Mouse (Mus musculus) gastrocnemius, postnatal 36 days (tissue): ENCODE data around the gene Smad1. TPM values are rescaled to one million over a fixed set of nuclear protein-coding genes. Genes with fewer than 3 reads are reported as not detected.
"Not testable (repeated sequence)": the region's sequence is repeated elsewhere in the genome, so short reads cannot be mapped to it uniquely, and the experiment has no call there.

Experiments used
- DNase-seq, 2 experiments: peaks; one replicate each; pipeline ENCODE4 v3.0.0; 2022
- intact Hi-C: fragments of 180-260 bp; cut with DNase I; formaldehyde crosslinking; loops from one replicate; pipeline ENCODE4 v1.15.1; 2025
- long read RNA-seq, 2 experiments: library from polyadenylated mRNA; stranded (forward); transcript quantifications; one replicate each; pipeline ENCODE4 v2.0.0; 2021
- total RNA-seq, 2 experiments: library from RNA; stranded (reverse); gene quantifications; 2 replicates each; pipeline ENCODE4 v1.2.3; 2021

Smad1 gene
- 10 to 100 TPM in 1 of 2 experiments, 1 to 10 TPM in 1; 8.8 to 10.4 TPM for total RNA-seq
- long read RNA-seq, experiment 1, partial matches to known transcripts: 2 of 8 reads
- long read RNA-seq, experiment 1, other reads (novel, unspliced or antisense): 5 of 8 reads
- long read RNA-seq, experiment 2, transcript Smad1-202 (7 exons, 3,099 nt): major isoform, 5 of 15 reads
- long read RNA-seq, experiment 2, partial matches to known transcripts: 5 of 15 reads
- long read RNA-seq, experiment 2, other reads (novel, unspliced or antisense): 5 of 15 reads

DNA sequence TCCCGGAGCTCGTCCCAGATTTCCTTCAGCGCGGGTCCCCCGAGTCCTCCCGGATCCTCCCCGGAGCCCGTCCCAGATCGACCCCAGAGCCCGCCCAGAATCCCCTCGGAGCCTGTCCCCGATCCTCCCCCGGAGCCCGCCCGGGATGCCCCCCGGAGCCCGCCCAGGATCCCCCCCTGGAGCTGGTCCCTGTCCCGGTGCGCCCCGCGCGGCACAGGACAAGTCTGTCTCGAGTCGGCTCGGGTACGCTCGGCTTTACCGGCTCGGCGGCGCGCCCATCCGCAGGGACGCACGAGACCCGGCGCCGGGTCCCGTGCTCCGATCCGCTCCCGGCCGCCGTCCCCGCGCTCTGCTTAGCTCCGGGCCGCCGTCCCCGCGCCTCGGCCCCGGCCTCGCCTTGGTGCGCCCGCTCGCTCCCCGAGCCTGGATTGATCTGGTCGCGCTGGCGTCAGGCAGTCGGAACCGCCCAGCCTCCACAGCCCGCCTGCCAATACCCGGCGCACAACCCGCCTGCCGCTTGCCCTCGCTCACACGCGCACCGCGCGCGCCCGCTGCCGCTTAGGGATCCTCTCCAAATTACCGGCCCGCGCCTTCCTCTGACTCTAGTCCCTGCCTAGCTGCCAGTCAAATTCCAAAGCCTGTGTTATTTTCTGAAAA lies at the start of gene Smad1:
TSS of gene Smad1 (minus strand) at position 525 of the 657 bp plus-strand sequence.
- intact Hi-C loops: loop anchor here (2.0 kb wide), 2 partner anchors 48 to 102 kb away; no protein-coding TSS in a partner anchor

GRCm38 (mm10) chr8:79447260-79447853 lies 48.0 kb upstream of the Smad1 start:
- intact Hi-C loops: no loop called here
- no peak for DNase-seq

More for the DNA sequence above, at the start of gene Smad1:
- peak; percentile 92 to 93 for DNase-seq

DNA sequence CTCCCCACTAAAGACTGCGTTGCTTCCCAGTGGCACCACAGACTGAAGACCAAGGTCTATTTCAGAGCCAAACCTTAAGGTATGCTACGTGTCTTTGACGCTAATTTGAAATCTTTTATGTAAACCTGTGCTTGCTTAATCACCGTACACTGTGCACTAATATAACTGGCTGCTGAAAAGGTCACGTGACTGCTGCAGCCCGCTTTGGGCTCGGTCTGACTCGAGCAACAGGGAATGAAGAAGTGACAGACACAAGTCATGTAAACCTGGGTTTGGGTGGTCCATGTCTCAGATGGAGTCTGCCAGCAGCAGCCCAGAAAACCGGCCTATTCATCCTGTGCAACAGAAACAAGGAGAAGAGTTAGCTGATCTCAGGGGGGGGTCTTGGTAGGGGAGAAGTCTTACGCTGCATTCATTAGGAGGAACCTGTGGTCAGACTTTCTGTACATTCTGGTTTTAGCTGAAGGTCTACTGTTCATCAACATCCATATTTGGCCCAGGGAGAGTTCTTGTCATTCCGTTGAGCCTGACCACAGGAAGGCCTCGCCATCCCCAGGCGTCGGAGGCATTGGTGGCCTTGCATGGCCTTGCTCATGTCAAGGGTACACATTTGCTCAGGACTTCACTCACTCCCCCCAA lies 44.3 kb upstream of the Smad1 start:
- intact Hi-C loops: no loop called here
- DNase-seq: no peak

GRCm38 (mm10) chr8:79433953-79434500 lies 34.7 kb upstream of the Smad1 start:
- intact Hi-C loops: no loop called here

DNA sequence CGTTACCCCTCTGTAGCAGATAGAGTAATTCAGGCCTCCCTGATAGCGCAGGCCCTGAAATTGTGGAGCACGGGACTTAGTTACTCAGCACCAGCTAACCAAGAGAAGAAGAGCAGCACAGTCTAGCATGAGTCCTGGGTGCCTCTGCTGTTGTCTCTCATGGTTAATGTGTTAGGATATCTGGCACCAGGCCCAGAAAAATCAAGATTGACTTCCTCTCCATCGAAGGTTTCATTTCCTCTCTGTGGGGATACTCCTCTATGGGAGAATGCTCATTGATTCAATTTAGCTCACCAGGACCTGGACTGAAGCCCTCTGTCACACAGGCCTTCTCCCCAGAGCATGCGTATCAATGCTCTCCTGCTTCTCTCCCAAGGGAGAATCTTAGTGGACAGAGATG lies 15.6 kb upstream of the Smad1 start:
- DNase-seq: no peak
- intact Hi-C loops: no loop called here

More at GRCm38 (mm10) chr8:79433953-79434500, 34.7 kb upstream of the Smad1 start:
- no peak for DNase-seq

DNA sequence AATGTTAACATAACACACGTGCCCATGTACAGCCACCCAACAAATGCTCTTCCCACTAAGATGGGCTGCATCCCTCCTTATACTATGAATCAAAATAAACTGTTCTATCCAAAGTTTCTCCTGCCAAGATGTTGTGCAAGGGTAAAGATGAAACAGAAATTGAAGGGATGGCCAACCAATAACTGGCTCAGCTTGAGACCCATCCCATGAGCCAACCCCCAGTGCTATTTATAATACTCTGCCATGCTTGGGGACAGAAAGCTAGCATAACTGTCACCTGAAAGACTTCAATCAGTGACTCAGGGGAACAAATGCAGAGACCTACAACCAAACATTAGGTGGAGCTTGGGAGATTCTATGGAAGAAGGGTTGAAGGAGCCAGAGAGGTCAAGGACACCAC lies 11.2 kb upstream of the Smad1 start:
- DNase-seq: no peak
- intact Hi-C loops: no loop called here

DNA sequence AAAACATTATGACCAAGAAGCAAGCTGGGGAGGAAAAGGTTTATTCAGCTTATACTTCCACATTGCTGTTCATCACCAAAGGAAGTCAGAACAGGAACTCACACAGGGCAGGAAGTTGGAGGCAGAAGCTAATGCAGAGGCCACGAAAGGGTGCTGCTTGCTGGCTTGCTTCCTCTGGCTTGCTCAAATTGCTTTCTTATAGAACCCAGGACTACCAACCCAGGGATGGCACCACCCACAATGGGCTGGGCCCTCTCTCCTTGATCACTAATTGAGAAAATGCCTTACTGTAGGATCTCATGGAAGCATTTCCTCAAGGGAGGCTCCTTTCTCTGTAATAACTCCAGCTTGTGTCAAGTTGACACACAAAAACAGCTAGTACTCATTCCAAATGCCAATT lies 8.0 kb upstream of the Smad1 start:
- intact Hi-C loops: loop anchor here (5.0 kb wide), 1 partner anchor 50 kb away; no protein-coding TSS in a partner anchor
- DNase-seq: not testable (repeated sequence)

GRCm38 (mm10) chr8:79404895-79405557 lies 5.7 kb upstream of the Smad1 start:
- intact Hi-C loops: loop anchor here (5.0 kb wide), 1 partner anchor 52 kb away; no protein-coding TSS in a partner anchor

DNA sequence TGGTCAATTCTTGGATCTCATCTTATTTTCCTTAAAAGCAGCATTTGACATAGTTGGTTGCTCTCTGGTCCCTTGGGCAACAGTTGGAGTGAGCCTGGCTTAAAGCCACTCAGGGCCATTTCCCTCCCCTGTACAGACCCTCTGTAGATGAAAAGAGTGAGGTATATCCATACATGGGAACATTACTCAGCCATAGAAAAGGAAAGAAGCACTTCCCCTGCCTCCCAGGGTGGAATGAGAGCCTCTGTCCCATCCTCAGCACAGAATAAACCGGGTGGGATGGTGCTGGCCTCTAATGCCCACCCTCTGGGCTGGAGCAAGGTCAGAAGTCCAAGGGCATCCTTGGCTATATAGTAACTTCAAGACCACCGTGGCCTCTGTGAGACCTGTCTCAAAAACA lies 1.4 kb upstream of the Smad1 start:
- DNase-seq: no peak
- intact Hi-C loops: no loop called here

More at GRCm38 (mm10) chr8:79404895-79405557, 5.7 kb upstream of the Smad1 start:
- DNase-seq: no peak

DNA sequence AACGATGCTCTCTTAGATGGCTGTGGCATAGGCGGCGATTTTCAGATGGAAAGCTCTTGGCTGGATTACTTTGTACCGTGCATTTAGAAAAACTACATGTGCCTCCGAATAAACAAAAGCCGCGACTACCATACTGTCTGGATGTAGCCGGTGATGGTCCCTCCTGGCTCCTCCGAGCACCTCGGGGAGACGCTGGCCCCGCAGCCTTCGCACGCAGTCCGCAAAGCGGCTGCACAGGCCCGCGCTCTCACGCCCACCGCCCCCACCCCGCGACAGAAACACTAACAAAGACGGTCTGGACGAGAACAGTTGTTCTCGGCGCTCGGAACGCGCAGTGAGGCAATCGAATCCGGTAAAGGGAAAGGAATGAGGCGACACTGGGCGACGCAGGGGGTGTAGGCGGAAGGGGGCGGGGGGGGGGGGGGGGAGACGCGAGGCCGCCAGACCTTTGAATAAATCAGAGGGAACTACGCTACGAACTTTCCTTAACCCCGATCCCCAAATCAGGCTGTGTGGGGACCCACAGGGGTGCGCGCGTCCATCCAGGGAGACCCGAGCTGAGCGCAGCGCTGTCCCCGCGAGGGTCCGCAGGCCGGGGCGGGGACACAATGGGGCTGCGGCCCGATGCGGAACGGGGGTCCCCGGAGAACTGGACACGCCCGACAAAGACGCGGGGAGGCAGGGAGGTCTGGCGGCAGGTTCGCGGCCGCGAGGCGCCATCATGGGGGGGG lies 902 bp downstream of the Smad1 start:
- intact Hi-C loops: loop anchor here (2.0 kb wide), 2 partner anchors 48 to 102 kb away; no protein-coding TSS in a partner anchor
- DNase-seq: peak; percentile 20 to 28

DNA sequence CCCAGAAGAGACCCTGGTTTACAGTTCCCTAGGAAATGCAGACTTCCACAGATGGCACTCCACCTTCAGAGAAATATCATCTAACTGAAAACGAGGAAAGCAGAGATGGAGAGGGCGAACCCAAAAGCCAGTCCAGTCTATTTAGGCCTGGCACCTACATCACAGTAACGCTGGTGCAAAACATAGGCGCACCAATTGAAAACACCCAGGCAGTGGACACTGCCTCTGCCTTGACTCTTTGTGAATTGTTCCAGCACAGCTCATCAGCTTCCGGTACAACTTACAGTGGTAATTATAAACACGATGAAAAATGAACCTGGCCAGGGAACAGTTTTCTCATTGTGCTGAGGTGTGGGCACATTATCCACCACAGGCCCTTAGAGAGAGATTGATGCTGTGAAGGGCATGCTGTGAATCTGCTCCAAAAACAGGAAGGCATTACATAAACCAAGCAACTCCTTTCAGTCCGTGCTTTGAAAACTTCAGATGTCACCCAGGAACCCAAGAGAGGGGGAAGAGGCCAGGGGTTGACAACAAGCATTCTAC lies 1.5 kb downstream of the Smad1 start:
- intact Hi-C loops: loop anchor here (2.0 kb wide), 2 partner anchors 47 to 101 kb away; no protein-coding TSS in a partner anchor
- no peak for DNase-seq

DNA sequence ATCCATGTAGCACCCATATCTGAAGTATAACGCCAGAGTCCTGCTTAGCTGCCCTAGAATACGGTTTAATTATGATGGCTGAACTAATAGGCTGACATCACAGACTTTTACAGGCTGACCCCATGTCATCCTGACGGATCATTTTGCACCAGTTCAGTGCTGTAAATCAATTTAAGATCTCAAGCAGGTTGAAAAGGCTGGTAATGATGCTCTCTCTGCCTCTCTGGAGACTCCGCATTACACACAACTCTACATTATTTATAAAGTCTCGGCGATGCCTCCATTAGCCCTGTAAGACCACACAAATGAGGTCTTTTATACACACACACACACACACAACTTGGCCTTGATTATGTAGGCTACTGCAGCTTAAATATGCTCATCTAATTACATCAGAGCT lies 2.4 kb downstream of the Smad1 start:
- intact Hi-C loops: loop anchor here (1.0 kb wide), 1 partner anchor 51 kb away; no protein-coding TSS in a partner anchor
- DNase-seq: no peak

- intact Hi-C loops: no loop called here
- no peak for DNase-seq
Measured at GRCm38 (mm10) chr8:79394009-79394408, 5.3 kb downstream of the Smad1 start.

DNA sequence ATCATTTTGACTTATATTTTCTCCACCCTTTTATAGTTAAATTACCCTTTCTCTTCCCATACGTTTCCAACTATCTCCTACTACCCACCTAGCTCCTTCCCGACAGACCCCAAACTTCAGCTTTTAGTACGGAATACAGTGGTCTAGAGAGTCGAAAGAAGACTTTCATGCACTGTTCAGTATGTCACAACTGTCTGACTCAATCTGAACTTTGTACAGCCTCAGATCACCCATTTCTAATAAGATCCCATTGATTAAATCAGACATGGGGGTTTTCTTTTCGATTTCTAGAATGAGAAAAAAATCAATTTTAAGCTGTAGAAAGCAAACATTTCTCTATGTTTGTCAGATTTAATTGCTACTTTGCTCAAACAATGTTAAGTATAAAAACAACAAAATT lies 6.1 kb downstream of the Smad1 start:
- no peak for DNase-seq
- intact Hi-C loops: no loop called here

GRCm38 (mm10) chr8:79392649-79393048 lies 6.7 kb downstream of the Smad1 start:
- DNase-seq: no peak
- intact Hi-C loops: no loop called here

DNA sequence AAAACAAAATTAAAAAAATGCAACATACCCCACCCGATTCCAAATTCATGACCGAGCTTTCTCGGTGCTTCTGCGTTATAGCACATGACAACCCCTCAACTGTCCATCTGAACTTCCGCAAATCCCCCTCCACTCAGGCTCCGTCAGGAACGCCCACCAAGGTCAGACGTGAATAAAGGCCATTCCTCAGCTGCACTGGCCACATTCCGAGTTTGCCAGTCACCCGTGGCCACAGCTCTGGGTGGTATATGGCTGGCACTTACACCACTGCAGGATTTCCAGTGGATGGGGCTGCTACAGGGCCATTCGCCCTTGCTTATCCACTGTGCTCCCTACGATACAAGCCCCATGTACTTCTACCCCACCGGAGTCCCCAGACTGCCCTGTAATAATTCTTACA lies 7.9 kb downstream of the Smad1 start:
- intact Hi-C loops: no loop called here
- DNase-seq: no peak

DNA sequence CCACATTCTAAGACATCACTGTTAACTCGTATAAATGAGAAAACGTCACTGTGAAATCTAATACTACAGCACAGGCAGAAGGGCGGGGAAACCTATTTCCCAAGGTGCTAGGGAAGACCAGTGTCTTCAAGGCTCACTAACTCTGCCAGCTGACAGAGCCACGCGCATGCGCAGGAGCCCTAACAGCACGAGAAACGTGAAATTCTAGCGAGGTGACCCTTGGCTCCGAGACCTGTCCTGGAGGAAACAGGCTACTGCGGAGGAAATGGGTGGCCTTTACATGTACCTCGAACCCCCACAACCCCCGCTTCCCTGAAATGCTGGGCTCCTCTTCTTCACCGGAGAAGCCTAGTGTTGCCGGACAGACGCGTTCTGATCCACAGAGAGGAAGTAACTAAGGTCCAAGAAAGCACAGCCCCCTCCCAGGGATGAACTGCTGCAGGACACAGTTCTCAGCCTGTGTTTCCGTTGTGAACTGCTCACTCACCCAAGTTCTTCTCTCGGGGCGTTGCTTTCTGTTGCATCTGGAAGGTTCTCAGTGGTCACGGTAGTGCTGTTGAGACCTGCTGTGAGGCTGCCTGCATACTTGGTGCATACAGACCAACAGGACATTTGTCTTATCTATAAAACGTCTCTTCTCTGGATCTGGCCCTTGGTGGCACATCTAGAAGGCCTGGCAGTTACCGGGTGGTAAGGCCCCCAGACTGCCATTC lies 10.1 kb downstream of the Smad1 start:
- DNase-seq: peak; percentile 36 to 45
- intact Hi-C loops: no loop called here

DNA sequence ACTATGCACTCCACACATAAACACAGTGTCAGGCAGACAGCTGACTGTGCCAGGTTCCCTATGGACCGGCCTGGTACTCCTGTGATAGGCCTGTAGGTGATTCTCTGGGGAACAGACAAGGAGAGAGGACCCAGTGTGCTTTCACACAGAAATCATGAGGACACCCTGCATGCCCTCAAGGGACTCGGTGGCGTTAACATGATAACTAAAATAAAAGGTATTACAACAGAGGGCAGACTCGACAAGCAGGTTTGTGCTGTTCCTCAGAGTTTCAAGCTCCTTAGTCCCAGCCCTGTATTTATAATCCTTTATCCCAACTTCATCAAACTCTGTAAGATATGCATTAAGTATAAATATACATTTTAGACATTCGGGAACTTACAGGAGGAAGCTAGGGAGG lies 12.5 kb downstream of the Smad1 start:
- DNase-seq: no peak
- intact Hi-C loops: no loop called here
